Mouse (Mus musculus) WW6 (cell line): ENCODE results near the gene Gm6169.
"Not testable (repeated sequence)": the region's sequence is repeated elsewhere in the genome, so short reads cannot be mapped to it uniquely, and the experiment has no call there.

Source experiments
- DNase-seq: peaks from one replicate; pipeline ENCODE4 v3.0.0-alpha.2; 2013; ENCODE audit warnings: low read depth, low spot score

Gene Gm6169

GRCm38 (mm10) chr13:97070931-97071625, 28.0 kb downstream of the Gm6169 start:
- DNase-seq, result no peak

GRCm38 (mm10) chr13:97068151-97068550, 30.9 kb downstream of the Gm6169 start:
- DNase-seq, result no peak

- no peak for DNase-seq
Measured at GRCm38 (mm10) chr13:97067691-97068090, 31.3 kb downstream of the Gm6169 start.

- DNase-seq, result no peak
Measured at GRCm38 (mm10) chr13:97066649-97067550, 32.1 kb downstream of the Gm6169 start, which contains the start of gene Fam169a. TSS of gene Fam169a (plus strand) at chr13:97067286.

GRCm38 (mm10) chr13:97064844-97065621, 34.0 kb downstream of the Gm6169 start:
- DNase-seq, result not testable (repeated sequence)

GRCm38 (mm10) chr13:97064413-97064812, 34.6 kb downstream of the Gm6169 start:
- no peak for DNase-seq

GRCm38 (mm10) chr13:97063431-97063830, 35.6 kb downstream of the Gm6169 start:
- no peak for DNase-seq

- no peak for DNase-seq
Measured at GRCm38 (mm10) chr13:97062151-97062550, 36.9 kb downstream of the Gm6169 start.

- DNase-seq, result no peak
Measured at GRCm38 (mm10) chr13:97060331-97060730, 38.7 kb downstream of the Gm6169 start.

GRCm38 (mm10) chr13:97059746-97060145, 39.3 kb downstream of the Gm6169 start:
- DNase-seq, result no peak

- DNase-seq, result no peak
Measured at GRCm38 (mm10) chr13:97057817-97058216, 41.2 kb downstream of the Gm6169 start.

GRCm38 (mm10) chr13:97053844-97054243, 45.2 kb downstream of the Gm6169 start:
- no peak for DNase-seq

GRCm38 (mm10) chr13:97052667-97053066, 46.4 kb downstream of the Gm6169 start:
- no peak for DNase-seq

GRCm38 (mm10) chr13:97051158-97051557, 47.9 kb downstream of the Gm6169 start:
- no peak for DNase-seq
